Mouse (Mus musculus) G1E (cell line): ENCODE data around the gene Tns1.

Experiments used
- CTCF ChIP-seq: IDR thresholded peaks from 2 replicates; pipeline ENCODE4 v1.5.1; 2012; ENCODE audit warnings: low read depth, low read length, inconsistent platforms, mixed read lengths
- GATA1 ChIP-seq: IDR thresholded peaks from 2 replicates; pipeline ENCODE4 v1.6.1; 2012; ENCODE audit warnings: borderline replicate concordance, low read length, inconsistent platforms, mixed read lengths
- GATA2 ChIP-seq: IDR thresholded peaks from 2 replicates; pipeline ENCODE4 v1.6.1; 2012; ENCODE audit warnings: low read depth, low read length, inconsistent platforms, borderline replicate concordance
- TAL1 ChIP-seq: conservative IDR thresholded peaks from 2 replicates; pipeline ENCODE4 v1.6.1; 2012; ENCODE audit warnings: low read depth, low read length, inconsistent platforms, mixed read lengths

GRCm38 (mm10) chr1:73936537-73936936, 187.7 kb downstream of the Tns1 start:
- TF ChIP-seq CTCF (no peak), TAL1 (no peak), GATA2 (no peak), GATA1 (no peak)
